Mouse (Mus musculus) cerebellum, adult 2 months (tissue): ENCODE data around the gene Foxo3.

Experiments
- CTCF ChIP-seq: fragments of 200-500 bp; IDR thresholded peaks from 2 replicates; pipeline ENCODE4 v1.5.1; 2011; ENCODE audit warnings: low read depth, mild to moderate bottlenecking, control low read depth, low read length, moderate library complexity, borderline replicate concordance; ENCODE audit not compliant: insufficient read depth
- POLR2A ChIP-seq: fragments of 200-500 bp; IDR thresholded peaks from 2 replicates; pipeline ENCODE4 v1.6.1; 2011; ENCODE audit warnings: low read length, control low read depth, borderline replicate concordance; ENCODE audit not compliant: insufficient read depth

DNA sequence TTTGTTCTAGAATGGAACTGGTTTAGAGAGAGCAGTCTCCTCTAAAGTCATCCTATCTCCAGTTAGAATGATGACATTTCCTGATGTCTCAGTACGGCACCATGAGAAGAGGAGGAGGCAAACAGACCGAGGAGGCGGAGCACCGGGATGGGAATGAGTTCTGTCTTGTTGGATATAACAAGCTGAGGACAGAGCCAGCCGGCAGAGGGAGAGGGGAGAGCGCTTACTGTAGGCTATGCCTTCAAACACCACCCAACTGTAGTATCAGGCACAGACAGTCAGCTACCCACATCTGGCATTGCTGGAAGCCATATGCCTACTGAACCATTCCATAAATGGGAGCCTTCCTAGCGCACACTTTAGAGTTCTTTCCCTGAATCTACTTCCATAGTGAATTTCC is 32.6 kb downstream of the Foxo3 start:
- TF ChIP-seq POLR2A = no peak
- TF ChIP-seq CTCF = no peak
